Mouse (Mus musculus): Measurements from ENCODE around the gene Arrdc5. TPM values are rescaled to one million over a fixed set of nuclear protein-coding genes. Genes with fewer than 3 reads are reported as not detected.
A peak's percentile ranks its signal among the peaks of the same experiment; 100 is the strongest.

Arrdc5 gene
- not detected in 2 replicates for polyA plus RNA-seq (2015; fragmentation: Nextera tagmentation; extraction: Ambion mirVana)

- no peak within 1 kb of the TSS for H3K4me2 ChIP-seq
- no peak within 1 kb of the TSS for H3K9ac ChIP-seq
- WGBS, result 92% methylated on average over 9 of the region's 9 CpGs
- H3K4me1 ChIP-seq, result peaks cover 22% of the 10 kb centered on the region
- no peak within 1 kb of the TSS for H3K4me3 ChIP-seq
- no peaks in the 10 kb centered on the region for H3K27me3 ChIP-seq (replicated peaks)
- no peaks in the 10 kb centered on the region for H3K9me3 ChIP-seq
- H3K27ac ChIP-seq, result no peak within 1 kb of the TSS
- no peaks in the 10 kb centered on the region for H3K36me3 ChIP-seq (replicated peaks)
- no peak for ATAC-seq (replicated peaks)
Measured at GRCm38 (mm10) chr17:56300186-56300585, at the start of gene Arrdc5. Gene Arrdc5 (minus strand): TSS chr17:56300286.

GRCm38 (mm10) chr17:56348586-56348985 lies 48.5 kb upstream of the Arrdc5 start:
- ATAC-seq (replicated peaks), result no peak
- no peaks in the 10 kb centered on the region for H3K9me3 ChIP-seq

GRCm38 (mm10) chr17:56348128-56348527 lies 48.0 kb upstream of the Arrdc5 start:
- no peak for ATAC-seq (replicated peaks)
- Histone ChIP-seq H3K27me3 (replicated peaks) (no peaks in the 10 kb centered on the region), H3K4me1 (peaks cover 11% of the 10 kb centered on the region), H3K9ac (no peak overlapping the region), H3K4me2 (no peak overlapping the region), H3K36me3 (replicated peaks) (peaks cover 9% of the 10 kb centered on the region; the same call in 1 of the 2 replicates), H3K9me3 (no peaks in the 10 kb centered on the region), H3K4me3 (no peak overlapping the region), H3K27ac (no peak overlapping the region)
- WGBS, result 65% methylated on average over 4 of the region's 4 CpGs

More at GRCm38 (mm10) chr17:56348586-56348985, 48.5 kb upstream of the Arrdc5 start:
- peaks cover 14% of the 10 kb centered on the region; the same call in 1 of the 2 replicates for H3K36me3 ChIP-seq (replicated peaks)
- H3K27me3 ChIP-seq (replicated peaks), result no peaks in the 10 kb centered on the region
- H3K9ac ChIP-seq, result no peak overlapping the region
- no peak overlapping the region for H3K27ac ChIP-seq
- H3K4me1 ChIP-seq, result peaks cover 8% of the 10 kb centered on the region
- no peak overlapping the region for H3K4me3 ChIP-seq
- H3K4me2 ChIP-seq, result no peak overlapping the region

- H3K9ac ChIP-seq, result no peak overlapping the region
- ATAC-seq (replicated peaks), result no peak
- WGBS, result 72% methylated on average over 2 of the region's 2 CpGs
Measured at GRCm38 (mm10) chr17:56345364-56345763, 45.3 kb upstream of the Arrdc5 start.

GRCm38 (mm10) chr17:56343466-56343865 lies 43.4 kb upstream of the Arrdc5 start:
- no peak overlapping the region for H3K27ac ChIP-seq
- no peak for ATAC-seq (replicated peaks)
- 80% methylated on average over 3 of the region's 3 CpGs for WGBS
- no peak overlapping the region for H3K4me2 ChIP-seq
- H3K9me3 ChIP-seq, result no peaks in the 10 kb centered on the region
- no peaks in the 10 kb centered on the region for H3K27me3 ChIP-seq (replicated peaks)
- no peaks in the 10 kb centered on the region for H3K36me3 ChIP-seq (replicated peaks)
- peaks cover 18% of the 10 kb centered on the region; the same call in 1 of the 2 replicates for H3K4me1 ChIP-seq
- H3K9ac ChIP-seq, result no peak overlapping the region
- no peak overlapping the region for H3K4me3 ChIP-seq

More at GRCm38 (mm10) chr17:56345364-56345763, 45.3 kb upstream of the Arrdc5 start:
- no peaks in the 10 kb centered on the region for H3K27me3 ChIP-seq (replicated peaks)
- no peak overlapping the region for H3K4me3 ChIP-seq
- no peaks in the 10 kb centered on the region for H3K36me3 ChIP-seq (replicated peaks)
- no peak overlapping the region for H3K27ac ChIP-seq
- H3K4me2 ChIP-seq, result no peak overlapping the region
- H3K4me1 ChIP-seq, result peaks cover 18% of the 10 kb centered on the region
- H3K9me3 ChIP-seq, result no peaks in the 10 kb centered on the region

- Histone ChIP-seq H3K9me3 (no peaks in the 10 kb centered on the region), H3K4me3 (no peak overlapping the region), H3K4me1 (peaks cover 26% of the 10 kb centered on the region), H3K36me3 (replicated peaks) (no peaks in the 10 kb centered on the region), H3K9ac (no peak overlapping the region), H3K27me3 (replicated peaks) (no peaks in the 10 kb centered on the region), H3K27ac (no peak overlapping the region), H3K4me2 (no peak overlapping the region)
- ATAC-seq (replicated peaks), result no peak
Measured at GRCm38 (mm10) chr17:56340717-56341116, 40.6 kb upstream of the Arrdc5 start.

GRCm38 (mm10) chr17:56338909-56339308 lies 38.8 kb upstream of the Arrdc5 start:
- Histone ChIP-seq H3K36me3 (replicated peaks) (no peaks in the 10 kb centered on the region), H3K4me1 (peaks cover 28% of the 10 kb centered on the region), H3K4me2 (no peak overlapping the region), H3K9me3 (no peaks in the 10 kb centered on the region), H3K9ac (no peak overlapping the region), H3K27me3 (replicated peaks) (no peaks in the 10 kb centered on the region), H3K27ac (no peak overlapping the region), H3K4me3 (no peak overlapping the region)
- 58% methylated on average over 4 of the region's 4 CpGs for WGBS
- no peak for ATAC-seq (replicated peaks)

GRCm38 (mm10) chr17:56337791-56338190 lies 37.7 kb upstream of the Arrdc5 start:
- ATAC-seq (replicated peaks), result no peak
- Histone ChIP-seq H3K4me1 (peaks cover 29% of the 10 kb centered on the region), H3K27ac (no peak overlapping the region), H3K27me3 (replicated peaks) (no peaks in the 10 kb centered on the region), H3K9me3 (no peaks in the 10 kb centered on the region), H3K4me2 (no peak overlapping the region), H3K9ac (no peak overlapping the region), H3K36me3 (replicated peaks) (no peaks in the 10 kb centered on the region), H3K4me3 (no peak overlapping the region)
- WGBS, result 90% methylated on average over 6 of the region's 6 CpGs

GRCm38 (mm10) chr17:56337190-56337589 lies 37.1 kb upstream of the Arrdc5 start:
- no peak overlapping the region for H3K4me3 ChIP-seq
- no peak overlapping the region for H3K4me2 ChIP-seq
- H3K4me1 ChIP-seq, result peaks cover 29% of the 10 kb centered on the region
- no peak for ATAC-seq (replicated peaks)
- no peaks in the 10 kb centered on the region for H3K27me3 ChIP-seq (replicated peaks)
- H3K9ac ChIP-seq, result no peak overlapping the region
- H3K9me3 ChIP-seq, result no peaks in the 10 kb centered on the region
- WGBS, result 65% methylated on average over 4 of the region's 4 CpGs
- H3K27ac ChIP-seq, result no peak overlapping the region
- no peaks in the 10 kb centered on the region for H3K36me3 ChIP-seq (replicated peaks)

GRCm38 (mm10) chr17:56332987-56333386 lies 32.9 kb upstream of the Arrdc5 start:
- Histone ChIP-seq H3K9ac (no peak overlapping the region), H3K27ac (no peak overlapping the region), H3K4me1 (peaks cover 56% of the 10 kb centered on the region), H3K4me2 (no peak overlapping the region), H3K4me3 (no peak overlapping the region), H3K27me3 (replicated peaks) (no peaks in the 10 kb centered on the region), H3K36me3 (replicated peaks) (no peaks in the 10 kb centered on the region), H3K9me3 (no peaks in the 10 kb centered on the region)
- WGBS, result 42% methylated on average over 8 of the region's 8 CpGs
- ATAC-seq (replicated peaks), result 0 out of 2 replicates have a peak, but pooled peaks have one; percentile 3

- no peaks in the 10 kb centered on the region for H3K9me3 ChIP-seq
- H3K27me3 ChIP-seq (replicated peaks), result no peaks in the 10 kb centered on the region
- peaks cover 58% of the 10 kb centered on the region for H3K4me1 ChIP-seq
- no peak overlapping the region for H3K4me2 ChIP-seq
- no peak overlapping the region for H3K9ac ChIP-seq
- H3K27ac ChIP-seq, result no peak overlapping the region
- no peaks in the 10 kb centered on the region for H3K36me3 ChIP-seq (replicated peaks)
- no peak overlapping the region for H3K4me3 ChIP-seq
- ATAC-seq (replicated peaks), result no peak
Measured at GRCm38 (mm10) chr17:56331256-56331655, 31.2 kb upstream of the Arrdc5 start.

GRCm38 (mm10) chr17:56330345-56330744 lies 30.3 kb upstream of the Arrdc5 start:
- H3K4me3 ChIP-seq, result no peak overlapping the region
- H3K4me2 ChIP-seq, result no peak overlapping the region
- H3K36me3 ChIP-seq (replicated peaks), result no peaks in the 10 kb centered on the region
- H3K9me3 ChIP-seq, result no peaks in the 10 kb centered on the region
- H3K27me3 ChIP-seq (replicated peaks), result no peaks in the 10 kb centered on the region
- WGBS, result 73% methylated on average over 3 of the region's 3 CpGs
- peaks cover 57% of the 10 kb centered on the region for H3K4me1 ChIP-seq
- H3K27ac ChIP-seq, result no peak overlapping the region
- no peak for ATAC-seq (replicated peaks)
- H3K9ac ChIP-seq, result no peak overlapping the region

- H3K36me3 ChIP-seq (replicated peaks), result no peaks in the 10 kb centered on the region
- H3K4me3 ChIP-seq, result no peak overlapping the region
- H3K27me3 ChIP-seq (replicated peaks), result no peaks in the 10 kb centered on the region
- H3K27ac ChIP-seq, result no peak overlapping the region
- ATAC-seq (replicated peaks), result no peak
- H3K4me2 ChIP-seq, result no peak overlapping the region
- no peaks in the 10 kb centered on the region for H3K9me3 ChIP-seq
- H3K4me1 ChIP-seq, result peaks cover 61% of the 10 kb centered on the region
- H3K9ac ChIP-seq, result no peak overlapping the region
Measured at GRCm38 (mm10) chr17:56329267-56329666, 29.2 kb upstream of the Arrdc5 start.
